Mouse (Mus musculus): ENCODE data around the gene Pcnp. TPM values are rescaled to one million over a fixed set of nuclear protein-coding genes. Genes with fewer than 3 reads are reported as not detected.

Pcnp gene
- total and polyA plus RNA-seq, 3 experiments: 79.1 to 128 (median 88.5) TPM

DNA sequence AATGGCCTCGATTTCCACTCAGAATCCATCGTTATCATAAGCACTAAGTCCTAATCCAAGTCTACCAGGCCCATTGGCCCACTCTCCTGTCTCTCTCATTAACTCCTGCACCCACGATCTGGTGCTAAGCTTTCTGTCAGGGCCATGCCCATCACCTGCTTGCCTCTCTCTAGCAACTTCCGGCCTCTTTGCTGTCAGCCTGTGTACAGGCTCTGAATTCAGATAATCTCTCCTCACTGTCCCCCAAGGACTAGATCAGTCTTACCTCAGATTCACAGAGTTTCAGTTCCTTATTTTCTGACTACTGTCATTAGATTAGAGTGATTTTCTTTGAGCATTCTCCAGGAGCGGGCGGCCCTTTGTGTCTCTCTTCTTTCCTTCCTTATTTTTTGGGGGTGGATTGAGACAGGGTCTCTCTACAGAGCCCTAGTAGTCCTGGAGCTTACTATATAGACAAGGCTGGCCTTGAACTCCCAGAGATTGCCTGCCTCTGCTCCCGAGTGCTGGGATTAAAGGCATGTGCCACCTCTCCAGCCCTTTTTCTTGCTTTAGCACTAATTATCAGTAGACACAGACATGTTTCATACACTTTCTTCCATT, 32.6 kb upstream of the Pcnp start (continued):
- no peak for TF ChIP-seq CHD1 (IDR thresholded peaks at IDR 0.05; ENCODE audit: low read depth, low read length)
- no peak for TF ChIP-seq NRF1 (IDR thresholded peaks at IDR 0.05; ENCODE audit: insufficient read depth, low read depth, low read length, poor library complexity, severe bottlenecking)
- no peak for TF ChIP-seq E2F4 (IDR thresholded peaks at IDR 0.05; ENCODE audit: borderline replicate concordance, low read depth, low read length)
- no peak for TF ChIP-seq MAFK (IDR thresholded peaks at IDR 0.05; ENCODE audit: borderline replicate concordance, low read depth, low read length)
- 0 out of 4 replicates have a peak, but pooled peaks of 1 of the 2 experiments have one; percentile 27 for TF ChIP-seq POLR2A (IDR thresholded peaks at IDR 0.05; ENCODE audit: control insufficient read depth in 1 of 2, insufficient read depth in 1 of 2, low read depth in 1 of 2, low read length in 2 of 2, poor library complexity in 1 of 2)
- TF ChIP-seq ZC3H11A (IDR thresholded peaks at IDR 0.05; ENCODE audit: low read depth, low read length): no peak
- peak; percentile 56 to 61 for TF ChIP-seq EP300 (IDR thresholded peaks at IDR 0.05; ENCODE audit: low read depth in 1 of 2, low read length in 2 of 2)
- TF ChIP-seq ZNF384 (IDR thresholded peaks at IDR 0.05; ENCODE audit: low read depth, low read length): no peak
- no peak for TF ChIP-seq CTCF (IDR thresholded peaks at IDR 0.05 in 2 of 3, conservative IDR thresholded peaks at IDR 0.05 in 1 of 3; ENCODE audit: control insufficient read depth in 1 of 3, insufficient read depth in 1 of 3, low read depth in 2 of 3, low read length in 3 of 3, poor library complexity in 1 of 3, severe bottlenecking in 1 of 3)
- TF ChIP-seq TAL1 (IDR thresholded peaks at IDR 0.05; ENCODE audit: low read length): peak; percentile 8; the same call in 1 of the 2 replicates
- peak; percentile 39; the same call in 1 of the 2 replicates for TF ChIP-seq TCF12 (IDR thresholded peaks at IDR 0.05; ENCODE audit: low read depth, low read length)
- TF ChIP-seq SMC3 (IDR thresholded peaks at IDR 0.05; ENCODE audit: low read depth, low read length): no peak
- peak; percentile 28; the same call in 1 of the 2 replicates for TF ChIP-seq HCFC1 (IDR thresholded peaks at IDR 0.05; ENCODE audit: low read depth, low read length)
- TF ChIP-seq RAD21 (IDR thresholded peaks at IDR 0.05; ENCODE audit: low read depth, low read length): no peak
- TF ChIP-seq UBTF (IDR thresholded peaks at IDR 0.05; ENCODE audit: borderline replicate concordance, insufficient read depth, low read depth, low read length): no peak
- peak; percentile 71 for TF ChIP-seq SIN3A (IDR thresholded peaks at IDR 0.05; ENCODE audit: low read length)
- TF ChIP-seq MYB (IDR thresholded peaks at IDR 0.05; ENCODE audit: low read depth, low read length): no peak
- TF ChIP-seq MXI1 (IDR thresholded peaks at IDR 0.05; ENCODE audit: low read depth, low read length): peak; percentile 40; the same call in 1 of the 2 replicates
- TF ChIP-seq MAX (IDR thresholded peaks at IDR 0.05; ENCODE audit: low read length): no peak
- TF ChIP-seq MEF2A (IDR thresholded peaks at IDR 0.05; ENCODE audit: extremely low read depth, insufficient replicate concordance, low read depth, low read length, poor library complexity, severe bottlenecking): no peak
- no peak for TF ChIP-seq JUND (IDR thresholded peaks at IDR 0.05; ENCODE audit: low read depth, low read length)
- no peak for TF ChIP-seq ZMIZ1 (IDR thresholded peaks at IDR 0.05; ENCODE audit: low read depth, low read length)

DNA sequence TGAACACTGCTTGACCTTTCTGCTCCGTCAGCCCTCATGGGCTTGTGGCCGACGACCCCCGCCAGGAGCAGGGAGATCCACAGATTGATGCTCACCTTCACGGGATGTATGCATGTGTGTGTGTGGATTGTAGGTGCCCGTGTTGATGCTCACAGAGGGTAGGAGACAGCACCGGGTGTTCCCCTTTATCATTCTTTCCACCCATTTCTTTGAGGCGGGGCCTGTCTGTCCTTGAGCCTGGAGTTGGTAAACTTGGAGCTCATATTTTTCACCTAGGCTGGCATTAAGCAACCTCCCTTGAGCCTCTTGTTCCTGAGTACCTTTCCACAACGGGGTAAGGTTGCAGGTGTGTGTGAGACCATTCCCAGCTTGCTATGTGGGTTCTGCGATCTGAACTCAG, 28.6 kb upstream of the Pcnp start:
- no peak overlapping the region for H3K27ac ChIP-seq (ENCODE audit: control insufficient read depth, low read depth, low read length)
- H3K9ac ChIP-seq (ENCODE audit: control insufficient read depth, low read depth, low read length, poor library complexity, severe bottlenecking): no peak overlapping the region
- peaks cover 0 to 6% of the 10 kb centered on the region in 2 experiments; a peak in 2 of 4 replicates for H3K36me3 ChIP-seq (ENCODE audit: control insufficient read depth in 1 of 2, insufficient read depth in 2 of 2, low read length in 2 of 2)
- H3K79me2 ChIP-seq (ENCODE audit: control insufficient read depth, insufficient read depth, low read length, poor library complexity): no peaks in the 10 kb centered on the region
- no peak overlapping the region for H3K4me3 ChIP-seq (ENCODE audit: control insufficient read depth in 1 of 2, insufficient read depth in 1 of 2, low read depth in 2 of 2, low read length in 2 of 2)
- no peak for TF ChIP-seq MAZ (IDR thresholded peaks at IDR 0.05; ENCODE audit: low read depth, low read length)
- no peak for TF ChIP-seq ETS1 (IDR thresholded peaks at IDR 0.05; ENCODE audit: low read depth, low read length)
- TF ChIP-seq MYB (IDR thresholded peaks at IDR 0.05; ENCODE audit: low read depth, low read length): no peak
- TF ChIP-seq TBP (IDR thresholded peaks at IDR 0.05; ENCODE audit: low read depth, low read length): no peak
- TF ChIP-seq GATA1 (IDR thresholded peaks at IDR 0.05; ENCODE audit: low read depth, low read length): no peak
- no peak for TF ChIP-seq ZMIZ1 (IDR thresholded peaks at IDR 0.05; ENCODE audit: low read depth, low read length)
- no peak for TF ChIP-seq MAFK (IDR thresholded peaks at IDR 0.05; ENCODE audit: borderline replicate concordance, low read depth, low read length)
- TF ChIP-seq MYC (IDR thresholded peaks at IDR 0.05; ENCODE audit: low read depth, low read length): no peak
- TF ChIP-seq ELF1 (IDR thresholded peaks at IDR 0.05; ENCODE audit: low read depth, low read length): no peak
- no peak for TF ChIP-seq UBTF (IDR thresholded peaks at IDR 0.05; ENCODE audit: borderline replicate concordance, insufficient read depth, low read depth, low read length)
- no peak for DNase-seq (ENCODE audit: low read depth, low spot score)
- peaks cover 0 to 9% of the 10 kb centered on the region in 2 experiments; a peak in 3 of 4 replicates for H3K4me1 ChIP-seq (ENCODE audit: control insufficient read depth in 1 of 2, insufficient read depth in 2 of 2, low read length in 2 of 2)
- H3K9me3 ChIP-seq (replicated peaks; ENCODE audit: insufficient read depth, low read length): no peaks in the 10 kb centered on the region
- peaks cover 4% of the 10 kb centered on the region in 2 experiments; a peak in 2 of 4 replicates for H3K27me3 ChIP-seq (ENCODE audit: control insufficient read depth in 1 of 2, insufficient read depth in 2 of 2, low read length in 2 of 2)

All from MEL (cell line).